Mouse (Mus musculus): ENCODE data around the gene Edem3. TPM values are rescaled to one million over a fixed set of nuclear protein-coding genes. Genes with fewer than 3 reads are reported as not detected.
"Not testable (repeated sequence)": the region's sequence is repeated elsewhere in the genome, so short reads cannot be mapped to it uniquely, and the experiment has no call there.

Gene Edem3
- polyA plus RNA-seq, 1 experiment from 2014 or later: 13.2 TPM

DNA sequence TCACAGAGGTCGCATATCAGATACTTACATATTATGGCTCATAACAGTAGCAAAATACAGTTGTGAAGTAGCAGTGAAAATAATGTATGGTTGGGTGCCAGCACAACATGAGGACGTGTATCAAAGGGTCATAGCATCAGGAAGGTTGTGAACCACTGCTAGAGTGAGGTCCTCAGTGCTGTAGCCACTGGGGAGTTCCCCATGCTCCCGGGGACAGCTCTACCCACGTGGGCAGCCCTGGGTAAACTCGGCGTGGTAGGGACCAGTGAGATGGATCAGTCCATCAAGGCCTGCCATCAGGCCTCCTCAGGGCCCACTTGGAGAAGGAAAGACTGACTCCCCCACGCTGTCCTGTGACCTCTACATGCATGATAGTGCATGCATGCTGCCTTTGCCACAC, 26.3 kb downstream of the Edem3 start:
- H3K4me2 ChIP-seq (replicated peaks): no peak overlapping the region
- no peaks in the 10 kb centered on the region for H3K27me3 ChIP-seq (replicated peaks)
- WGBS: 84% methylated on average over 7 of the region's 7 CpGs
- H3K27ac ChIP-seq: no peak overlapping the region
- H3K4me3 ChIP-seq (replicated peaks): no peak overlapping the region
- no peaks in the 10 kb centered on the region for H3K4me1 ChIP-seq (replicated peaks)
- H3K9ac ChIP-seq: no peak overlapping the region
- peaks cover 15% of the 10 kb centered on the region for H3K36me3 ChIP-seq
- no peaks in the 10 kb centered on the region for H3K9me3 ChIP-seq
- ATAC-seq: no peak

DNA sequence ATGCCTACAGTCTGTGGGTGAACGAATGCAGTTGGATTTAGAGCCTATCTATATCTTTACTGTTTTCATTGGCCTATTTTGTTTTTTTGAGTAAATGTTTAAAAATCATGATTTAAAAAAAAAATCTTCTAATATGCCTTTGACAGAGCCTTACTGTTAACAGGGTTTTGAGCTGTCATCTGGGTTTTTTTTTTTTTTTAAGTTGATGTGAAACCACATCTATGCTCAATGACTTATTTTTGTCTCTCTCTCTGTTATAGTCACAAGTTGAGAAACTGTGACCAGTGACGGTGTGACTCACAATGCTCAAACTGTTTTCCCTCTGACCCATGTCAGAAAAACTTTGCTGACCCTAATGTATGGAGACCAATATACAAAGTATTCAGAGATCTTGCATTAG, 28.2 kb downstream of the Edem3 start:
- Histone ChIP-seq H3K27ac (no peak overlapping the region), H3K4me1 (replicated peaks) (no peaks in the 10 kb centered on the region), H3K27me3 (replicated peaks) (no peaks in the 10 kb centered on the region), H3K9me3 (no peaks in the 10 kb centered on the region), H3K4me3 (replicated peaks) (no peak overlapping the region), H3K9ac (no peak overlapping the region), H3K4me2 (replicated peaks) (no peak overlapping the region), H3K36me3 (peaks cover 10% of the 10 kb centered on the region; the same call in 1 of the 2 replicates)
- ATAC-seq: no peak
- 92% methylated on average over 2 of the region's 2 CpGs for WGBS

DNA sequence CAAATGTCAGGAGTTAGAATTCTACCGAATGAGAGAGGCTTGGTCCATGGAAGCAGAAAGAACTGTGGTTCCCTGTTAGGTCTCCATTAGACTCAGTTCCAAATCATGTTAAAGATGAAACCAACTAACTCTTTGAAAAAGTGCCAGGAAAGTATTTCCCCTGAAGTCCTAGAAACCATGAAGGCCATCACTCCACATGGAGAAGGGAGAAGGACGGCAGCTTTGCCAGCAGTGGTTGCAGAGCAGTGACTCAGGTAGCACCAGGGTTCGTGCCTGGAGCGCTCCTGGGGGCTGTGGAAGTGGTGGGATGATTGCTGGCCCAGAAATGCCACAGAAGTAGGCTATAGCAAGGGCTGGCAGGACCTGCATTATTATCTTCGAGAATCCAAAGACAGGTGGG, 31.2 kb downstream of the Edem3 start:
- Histone ChIP-seq H3K27ac (no peak overlapping the region), H3K9ac (no peak overlapping the region), H3K4me1 (replicated peaks) (no peaks in the 10 kb centered on the region), H3K9me3 (no peaks in the 10 kb centered on the region), H3K27me3 (replicated peaks) (no peaks in the 10 kb centered on the region), H3K4me2 (replicated peaks) (no peak overlapping the region), H3K4me3 (replicated peaks) (no peak overlapping the region), H3K36me3 (peaks cover 12% of the 10 kb centered on the region)
- ATAC-seq: no peak
- WGBS: 81% methylated on average over 5 of the region's 5 CpGs

DNA sequence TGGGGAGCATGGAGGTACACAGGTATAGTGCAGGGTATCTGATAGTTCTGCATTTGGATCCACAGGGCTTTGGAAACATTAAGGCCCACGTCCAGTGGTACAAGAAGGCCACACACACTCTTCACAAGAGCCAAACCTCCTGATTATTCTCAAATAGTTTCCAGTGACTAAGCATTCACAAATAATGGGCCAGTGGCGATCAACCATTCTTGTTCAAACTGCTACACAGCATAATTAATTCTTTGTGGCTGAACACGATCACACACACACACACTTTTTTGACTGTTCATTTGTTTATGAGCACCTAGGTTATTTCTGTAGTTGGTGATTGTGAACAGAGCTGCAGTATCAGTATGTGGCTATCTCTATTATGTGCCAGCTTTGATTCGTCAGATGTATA, 34.0 kb downstream of the Edem3 start:
- no peak overlapping the region for H3K9ac ChIP-seq
- no peaks in the 10 kb centered on the region for H3K9me3 ChIP-seq
- H3K27me3 ChIP-seq (replicated peaks): no peaks in the 10 kb centered on the region
- no peaks in the 10 kb centered on the region for H3K4me1 ChIP-seq (replicated peaks)
- H3K27ac ChIP-seq: no peak overlapping the region
- WGBS: 85% methylated on average over 4 of the region's 4 CpGs
- H3K4me3 ChIP-seq (replicated peaks): no peak overlapping the region
- peaks cover 6% of the 10 kb centered on the region for H3K36me3 ChIP-seq
- no peak overlapping the region for H3K4me2 ChIP-seq (replicated peaks)
- ATAC-seq: no peak

DNA sequence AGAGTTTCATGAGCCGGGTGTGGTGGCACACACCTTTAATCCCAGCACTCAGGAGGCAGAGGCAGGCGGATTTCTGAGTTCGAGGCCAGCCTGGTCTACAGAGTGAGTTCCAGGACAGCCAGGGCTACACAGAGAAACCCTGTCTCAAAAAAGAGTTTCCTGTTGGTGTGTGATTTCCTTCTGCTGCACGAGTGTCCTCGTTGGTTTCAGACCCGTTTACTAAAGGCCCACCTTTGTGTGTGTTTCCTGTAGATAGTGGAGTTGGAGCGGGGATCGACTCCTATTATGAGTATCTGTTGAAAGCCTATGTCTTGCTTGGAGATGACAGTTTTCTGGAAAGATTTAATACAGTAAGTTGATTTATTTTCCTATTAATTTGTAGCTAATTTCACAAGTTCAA, 36.9 kb downstream of the Edem3 start:
- H3K4me2 ChIP-seq (replicated peaks); H3K27me3 ChIP-seq (replicated peaks); H3K36me3 ChIP-seq; H3K9me3 ChIP-seq; H3K4me3 ChIP-seq (replicated peaks); H3K4me1 ChIP-seq (replicated peaks); ATAC-seq; H3K9ac ChIP-seq; H3K27ac ChIP-seq: not testable (repeated sequence)
- WGBS: 88% methylated on average over 8 of the region's 8 CpGs

DNA sequence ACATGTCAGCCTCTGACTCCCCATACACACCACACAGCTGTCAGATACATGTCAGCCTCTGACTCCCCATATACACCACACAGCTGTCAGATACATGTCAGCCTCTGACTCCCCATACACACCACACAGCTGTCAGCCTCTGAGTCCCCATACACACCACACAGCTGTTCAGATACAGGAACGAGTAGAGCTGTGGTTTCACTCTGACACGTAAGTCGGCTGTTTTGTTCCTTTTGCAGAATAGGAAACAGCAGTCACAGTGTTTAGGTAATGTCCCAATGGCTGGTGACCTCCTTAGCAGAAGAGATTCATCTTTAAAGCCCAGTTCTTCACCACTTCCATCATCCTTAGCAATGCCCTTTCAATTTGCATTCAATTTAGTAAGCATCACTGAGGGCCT, 47.6 kb downstream of the Edem3 start:
- H3K9ac ChIP-seq; H3K27ac ChIP-seq; H3K9me3 ChIP-seq; H3K4me2 ChIP-seq (replicated peaks); H3K4me3 ChIP-seq (replicated peaks); ATAC-seq; H3K27me3 ChIP-seq (replicated peaks); H3K4me1 ChIP-seq (replicated peaks); H3K36me3 ChIP-seq: not testable (repeated sequence)
- 65% methylated on average over 3 of the region's 3 CpGs for WGBS

DNA sequence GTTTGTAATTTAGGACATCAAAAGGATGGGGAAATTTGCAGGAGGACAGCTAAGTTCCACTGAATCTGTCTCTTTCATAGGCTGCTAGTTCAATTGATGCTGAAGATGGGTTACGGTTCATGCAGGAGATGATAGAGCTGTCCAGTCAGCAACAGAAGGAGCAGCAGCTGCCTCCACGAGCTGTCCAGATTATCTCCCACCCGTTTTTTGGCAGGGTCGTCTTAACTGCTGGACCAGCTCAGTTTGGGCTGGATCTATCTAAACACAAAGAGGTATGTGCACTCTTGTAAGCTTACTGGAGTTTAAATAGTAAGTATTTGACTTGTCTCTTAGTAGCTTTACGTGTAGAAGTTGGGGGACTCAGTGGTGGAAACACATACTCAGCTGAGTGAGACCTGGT, 52.1 kb downstream of the Edem3 start:
- no peaks in the 10 kb centered on the region for H3K9me3 ChIP-seq
- H3K4me1 ChIP-seq (replicated peaks): no peaks in the 10 kb centered on the region
- H3K36me3 ChIP-seq: 0 out of 2 replicates have a peak, but pooled peaks cover 2% of the 10 kb centered on the region
- H3K27me3 ChIP-seq (replicated peaks): no peaks in the 10 kb centered on the region
- no peak overlapping the region for H3K4me2 ChIP-seq (replicated peaks)
- WGBS: 77% methylated on average over 5 of the region's 5 CpGs
- no peak overlapping the region for H3K9ac ChIP-seq
- no peak for ATAC-seq
- no peak overlapping the region for H3K4me3 ChIP-seq (replicated peaks)
- no peak overlapping the region for H3K27ac ChIP-seq

DNA sequence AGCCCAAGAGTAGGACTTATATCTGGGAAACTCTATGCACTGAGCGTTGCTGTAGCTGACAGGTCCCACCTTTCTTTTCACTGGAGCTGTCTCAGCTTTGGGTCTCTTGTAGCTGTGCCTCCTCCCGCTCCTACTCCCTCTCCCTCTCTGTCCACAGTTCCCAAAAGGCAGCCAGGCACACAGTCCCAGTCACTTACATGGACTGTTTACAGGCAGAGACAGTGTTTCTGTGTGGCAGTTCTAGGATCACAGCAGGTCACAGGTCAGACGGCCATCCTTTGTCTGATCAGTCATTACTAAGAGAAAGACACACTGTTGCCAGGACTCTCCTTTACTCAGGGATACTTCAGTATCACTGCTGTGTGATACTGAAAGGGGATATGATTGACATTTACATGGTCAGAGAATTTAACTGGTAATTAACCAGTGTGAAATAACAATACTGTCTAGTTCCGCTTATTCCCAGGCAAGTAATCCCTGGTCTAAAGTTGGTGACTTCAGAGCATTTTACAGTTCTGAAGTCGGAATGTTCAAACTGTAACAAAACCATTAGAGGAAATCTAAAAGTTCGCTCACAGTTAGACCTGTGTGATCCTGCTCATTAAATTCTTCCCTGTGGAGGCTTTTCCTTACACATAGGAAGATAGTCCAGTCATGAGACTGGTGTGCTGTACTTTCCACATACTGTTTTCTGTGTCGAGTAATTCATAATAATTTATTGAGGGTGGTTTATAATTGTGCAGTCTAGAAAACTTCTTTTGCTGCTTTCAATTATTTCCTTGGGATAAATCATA, 55.7 kb downstream of the Edem3 start:
- H3K36me3 ChIP-seq: 0 out of 2 replicates have a peak, but pooled peaks cover 2% of the 10 kb centered on the region

DNA sequence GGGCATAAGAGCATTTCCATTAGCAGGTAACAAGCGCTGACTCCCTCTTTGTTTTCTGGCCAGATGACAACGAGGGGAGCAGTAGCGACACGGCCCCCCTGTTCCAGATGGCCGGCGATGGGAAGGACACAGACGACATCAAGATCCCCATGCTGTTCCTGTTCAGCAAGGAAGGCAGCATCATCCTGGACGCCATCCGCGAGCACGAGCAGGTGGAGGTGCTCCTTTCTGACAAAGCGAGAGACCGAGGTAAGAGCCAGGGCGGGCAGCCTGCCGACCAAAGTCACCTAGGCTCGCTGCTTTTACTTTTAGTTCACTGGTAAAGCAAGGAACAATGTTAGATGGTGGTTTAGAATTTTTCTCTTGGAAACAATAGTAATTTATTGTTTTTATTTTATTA, 56.3 kb downstream of the Edem3 start:
- Histone ChIP-seq H3K36me3 (0 out of 2 replicates have a peak, but pooled peaks cover 2% of the 10 kb centered on the region), H3K4me2 (replicated peaks) (no peak overlapping the region), H3K4me1 (replicated peaks) (no peaks in the 10 kb centered on the region), H3K4me3 (replicated peaks) (no peak overlapping the region), H3K9ac (no peak overlapping the region), H3K27ac (no peak overlapping the region), H3K9me3 (no peaks in the 10 kb centered on the region), H3K27me3 (replicated peaks) (no peaks in the 10 kb centered on the region)
- no peak for ATAC-seq
- 91% methylated on average over 16 of the region's 16 CpGs for WGBS

More for the DNA sequence above, 55.7 kb downstream of the Edem3 start:
- Histone ChIP-seq H3K4me3 (replicated peaks) (no peak overlapping the region), H3K4me2 (replicated peaks) (no peak overlapping the region), H3K27ac (no peak overlapping the region), H3K27me3 (replicated peaks) (no peaks in the 10 kb centered on the region), H3K4me1 (replicated peaks) (no peaks in the 10 kb centered on the region), H3K9me3 (no peaks in the 10 kb centered on the region), H3K9ac (no peak overlapping the region)
- WGBS: 80% methylated on average over 7 of the region's 7 CpGs
- ATAC-seq: no peak

DNA sequence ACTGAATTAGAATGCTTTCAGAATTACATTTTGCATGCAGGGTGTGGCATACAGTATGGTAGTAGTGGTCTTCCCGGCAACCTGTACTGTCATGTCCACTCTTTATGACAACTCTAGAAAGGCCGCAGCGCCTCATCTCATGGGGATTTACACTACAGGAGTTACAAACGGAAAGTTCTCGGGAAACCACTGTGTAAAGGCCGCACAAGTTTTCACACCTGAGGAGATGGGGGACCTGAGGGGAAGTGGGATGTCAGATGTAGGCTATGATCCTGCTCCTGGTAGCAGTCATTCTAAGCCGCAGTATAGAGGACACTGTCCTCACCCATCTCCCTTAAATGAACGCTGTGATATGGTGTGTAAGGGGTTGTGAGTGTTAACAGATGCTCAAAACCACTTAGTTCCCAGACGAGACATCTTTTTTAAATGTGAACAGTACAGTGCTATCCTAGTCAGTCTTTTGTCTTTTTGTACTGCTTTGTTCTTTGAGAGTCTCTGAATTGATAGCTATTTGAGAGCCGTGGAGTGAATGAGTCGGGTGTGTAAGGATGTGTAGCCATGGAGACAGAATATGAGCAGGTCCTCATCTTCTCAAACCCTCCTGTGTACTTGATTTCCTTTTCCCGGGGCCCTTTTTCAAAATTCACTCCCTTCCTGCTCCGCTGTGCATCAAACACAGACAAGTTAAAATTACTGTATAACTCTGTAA, 57.0 kb downstream of the Edem3 start:
- no peak for ATAC-seq
- Histone ChIP-seq H3K4me2 (replicated peaks) (no peak overlapping the region), H3K9me3 (no peaks in the 10 kb centered on the region), H3K4me1 (replicated peaks) (no peaks in the 10 kb centered on the region), H3K9ac (no peak overlapping the region), H3K36me3 (0 out of 2 replicates have a peak, but pooled peaks cover 2% of the 10 kb centered on the region), H3K27me3 (replicated peaks) (no peaks in the 10 kb centered on the region), H3K4me3 (replicated peaks) (no peak overlapping the region), H3K27ac (no peak overlapping the region)
- WGBS: 88% methylated on average over 13 of the region's 13 CpGs

DNA sequence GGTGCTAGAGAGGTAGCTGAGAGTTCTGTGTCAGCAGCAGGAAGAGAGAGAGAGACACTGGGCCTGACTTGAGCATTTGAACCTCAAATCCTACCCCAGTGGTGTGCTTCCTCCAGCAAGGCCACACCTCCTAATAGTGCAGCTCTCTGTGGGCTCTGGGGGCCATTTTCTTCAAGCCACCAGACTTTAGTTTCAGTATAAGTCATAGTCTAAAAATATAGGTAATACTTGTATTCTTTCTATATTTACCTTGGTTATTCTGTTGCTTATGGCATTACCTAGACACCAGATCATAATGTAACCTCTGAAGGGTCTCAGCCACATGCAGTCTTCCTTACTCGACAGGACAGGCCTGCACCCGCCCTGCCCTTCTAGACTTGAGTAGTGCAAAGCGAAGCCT, 60.9 kb downstream of the Edem3 start:
- Histone ChIP-seq H3K36me3 (peaks cover 8% of the 10 kb centered on the region), H3K4me3 (replicated peaks) (no peak overlapping the region), H3K27me3 (replicated peaks) (no peaks in the 10 kb centered on the region), H3K27ac (no peak overlapping the region), H3K9ac (no peak overlapping the region), H3K4me1 (replicated peaks) (no peaks in the 10 kb centered on the region), H3K4me2 (replicated peaks) (no peak overlapping the region), H3K9me3 (no peaks in the 10 kb centered on the region)
- WGBS: 90% methylated on average over 3 of the region's 3 CpGs
- no peak for ATAC-seq

DNA sequence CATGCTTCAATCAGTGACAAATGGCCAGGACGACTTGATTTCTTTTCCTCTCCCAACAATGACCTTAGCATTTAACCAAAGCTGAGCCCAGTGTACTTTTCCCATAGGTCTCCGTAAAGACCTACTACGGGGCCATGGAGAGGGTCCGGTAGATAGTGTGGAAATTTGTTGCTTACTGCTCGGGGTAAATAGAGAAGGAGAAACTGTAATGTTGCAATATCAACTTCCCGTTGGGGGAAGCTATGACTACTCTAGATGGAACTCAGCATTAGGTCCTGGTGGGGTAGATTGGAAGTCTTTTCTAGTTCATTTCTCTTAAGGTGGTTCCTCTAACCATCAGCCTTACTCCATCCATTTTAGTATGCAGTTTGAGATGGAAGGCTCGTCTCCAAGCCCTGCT, 64.0 kb downstream of the Edem3 start:
- H3K36me3 ChIP-seq: peaks cover 8% of the 10 kb centered on the region
- H3K27ac ChIP-seq: no peak overlapping the region
- no peak overlapping the region for H3K4me2 ChIP-seq (replicated peaks)
- no peaks in the 10 kb centered on the region for H3K27me3 ChIP-seq (replicated peaks)
- H3K9me3 ChIP-seq: no peaks in the 10 kb centered on the region
- 86% methylated on average over 7 of the region's 7 CpGs for WGBS
- no peaks in the 10 kb centered on the region for H3K4me1 ChIP-seq (replicated peaks)
- no peak overlapping the region for H3K4me3 ChIP-seq (replicated peaks)
- H3K9ac ChIP-seq: no peak overlapping the region
- no peak for ATAC-seq

DNA sequence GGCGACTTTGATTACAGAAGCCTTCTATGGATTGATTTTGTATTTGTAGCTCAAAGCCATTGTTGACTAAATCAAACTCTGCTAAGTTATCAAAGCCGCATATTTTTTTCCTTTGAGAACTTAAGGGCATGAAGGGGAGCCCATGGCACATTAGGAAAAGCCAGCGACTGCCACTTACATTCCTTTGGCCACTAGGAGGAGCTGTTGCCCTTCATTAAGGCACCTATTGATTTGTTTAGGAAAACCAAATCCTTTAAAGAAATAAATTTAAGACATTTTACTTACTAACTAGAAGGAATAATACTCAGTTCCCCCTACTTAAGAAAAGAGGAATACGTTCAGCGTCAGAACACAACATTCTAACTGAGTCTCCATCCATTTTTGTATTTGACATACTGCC, 65.3 kb downstream of the Edem3 start:
- no peak overlapping the region for H3K4me2 ChIP-seq (replicated peaks)
- no peak overlapping the region for H3K4me3 ChIP-seq (replicated peaks)
- 26% methylated on average over 5 of the region's 5 CpGs for WGBS
- no peak overlapping the region for H3K27ac ChIP-seq
- H3K9me3 ChIP-seq: no peaks in the 10 kb centered on the region
- peaks cover 8% of the 10 kb centered on the region for H3K36me3 ChIP-seq
- no peaks in the 10 kb centered on the region for H3K27me3 ChIP-seq (replicated peaks)
- no peak overlapping the region for H3K9ac ChIP-seq
- no peak for ATAC-seq
- H3K4me1 ChIP-seq (replicated peaks): no peaks in the 10 kb centered on the region

Data from intestine, embryonic 15.5 days (tissue).